Mouse (Mus musculus) bone marrow, adult 2 months (tissue): ENCODE measurements around the gene Omt2b. TPM values are rescaled to one million over a fixed set of nuclear protein-coding genes. Genes with fewer than 3 reads are reported as not detected.
A peak's percentile ranks its signal among the peaks of the same experiment; 100 is the strongest.
"Not testable (repeated sequence)": the region's sequence is repeated elsewhere in the genome, so short reads cannot be mapped to it uniquely, and the experiment has no call there.

ENCODE experiments used
- H3K27ac ChIP-seq: fragments of 200-500 bp; 2 replicates; pipeline ENCODE4 v1.5.1; 2012; ENCODE audit warnings: low read depth, mild to moderate bottlenecking, control low read depth, inconsistent platforms, low read length; ENCODE audit not compliant: control insufficient read depth, poor library complexity, insufficient read depth
- H3K4me1 ChIP-seq: fragments of 200-500 bp; 2 replicates; pipeline ENCODE4 v1.6.1; 2011; ENCODE audit warnings: low read length; ENCODE audit not compliant: control insufficient read depth, insufficient read depth
- H3K4me3 ChIP-seq: fragments of 200-500 bp; replicated peaks from 2 replicates; pipeline ENCODE3; 2011; ENCODE audit warnings: mild to moderate bottlenecking, low read depth, low read length, control low read depth; ENCODE audit not compliant: control insufficient read depth
- CTCF ChIP-seq: fragments of 200-500 bp; IDR thresholded peaks from 2 replicates; pipeline ENCODE4 v1.5.1; 2011; ENCODE audit warnings: low read length, control low read depth; ENCODE audit not compliant: control insufficient read depth, insufficient read depth
- POLR2A ChIP-seq: fragments of 200-500 bp; IDR thresholded peaks from 2 replicates; pipeline ENCODE4 v1.6.1; 2011; ENCODE audit warnings: low read depth, mild to moderate bottlenecking, control low read depth, low read length, borderline replicate concordance; ENCODE audit not compliant: control insufficient read depth
- WGBS: fragments of 180-500 bp; shearing (Covaris S2); methylation state at CpG from one replicate; pipeline ENCODE4 v1.1.7; 2018; 5-methylcytosine and 5-hydroxymethylcytosine counted together
- polyA plus RNA-seq: library from polyadenylated mRNA; stranded (reverse); fragments of >200 nt; gene quantifications from 2 replicates; pipeline ENCODE4 v1.2.4, GENCODE M21; 2011; ENCODE audit warnings: low replicate concordance; ENCODE audit not compliant: missing spikeins, insufficient read depth, insufficient read length

Gene Omt2b
- polyA plus RNA-seq: not detected in 2 replicates

- not testable (repeated sequence) for H3K4me1 ChIP-seq
- WGBS: 67% methylated on average over 1 of the region's 1 CpGs
Measured at GRCm38 (mm10) chr9:78327289-78327688, at the start of gene Omt2b. TSS of gene Omt2b (plus strand) at chr9:78327589.

GRCm38 (mm10) chr9:78282002-78282711 is 45.2 kb upstream of the Omt2b start:
- H3K4me1 ChIP-seq, H3K27ac ChIP-seq, H3K4me3 ChIP-seq: not testable (repeated sequence)
- WGBS: 79% methylated on average over 4 of the region's 4 CpGs

More at GRCm38 (mm10) chr9:78327289-78327688, at the start of gene Omt2b:
- not testable (repeated sequence) for H3K4me3 ChIP-seq, H3K27ac ChIP-seq

- WGBS: 50% methylated on average over 1 of the region's 1 CpGs
- not testable (repeated sequence) for H3K4me3 ChIP-seq, H3K27ac ChIP-seq
Measured at GRCm38 (mm10) chr9:78289063-78289462, 38.3 kb upstream of the Omt2b start.

GRCm38 (mm10) chr9:78289723-78290122 is 37.7 kb upstream of the Omt2b start, which contains the start of gene Gm10639:
TSS of gene Gm10639 (plus strand) at chr9:78289923.
- not testable (repeated sequence) for H3K4me3 ChIP-seq, H3K27ac ChIP-seq, H3K4me1 ChIP-seq
- 81% methylated on average over 3 of the region's 3 CpGs for WGBS

More at GRCm38 (mm10) chr9:78289063-78289462, 38.3 kb upstream of the Omt2b start:
- not testable (repeated sequence) for H3K4me1 ChIP-seq

- H3K27ac ChIP-seq, H3K4me3 ChIP-seq, H3K4me1 ChIP-seq: not testable (repeated sequence)
- WGBS: 88% methylated on average over 8 of the region's 8 CpGs
Measured at GRCm38 (mm10) chr9:78292462-78292861, 34.9 kb upstream of the Omt2b start.

GRCm38 (mm10) chr9:78293683-78294082 is 33.7 kb upstream of the Omt2b start:
- not testable (repeated sequence) for H3K4me3 ChIP-seq, H3K27ac ChIP-seq, H3K4me1 ChIP-seq
- WGBS: 56% methylated on average over 1 of the region's 1 CpGs

GRCm38 (mm10) chr9:78294781-78295180 is 32.6 kb upstream of the Omt2b start:
- H3K27ac ChIP-seq, H3K4me1 ChIP-seq, H3K4me3 ChIP-seq: not testable (repeated sequence)
- WGBS: 75% methylated on average over 7 of the region's 7 CpGs

GRCm38 (mm10) chr9:78296089-78296488 is 31.3 kb upstream of the Omt2b start:
- peak; percentile 63 for TF ChIP-seq CTCF
- WGBS: 15% methylated on average over 6 of the region's 6 CpGs
- not testable (repeated sequence) for H3K4me3 ChIP-seq, H3K4me1 ChIP-seq, H3K27ac ChIP-seq

GRCm38 (mm10) chr9:78298232-78298631 is 29.2 kb upstream of the Omt2b start:
- no peak overlapping the region for H3K27ac ChIP-seq
- TF ChIP-seq CTCF (no peak), POLR2A (no peak)
- 77% methylated on average over 1 of the region's 1 CpGs for WGBS
- no peaks in the 10 kb centered on the region for H3K4me1 ChIP-seq
- H3K4me3 ChIP-seq: no peak overlapping the region

- 43% methylated on average over 1 of the region's 1 CpGs for WGBS
- H3K4me1 ChIP-seq, H3K4me3 ChIP-seq, H3K27ac ChIP-seq: not testable (repeated sequence)
Measured at GRCm38 (mm10) chr9:78299143-78299542, 28.2 kb upstream of the Omt2b start.

GRCm38 (mm10) chr9:78308122-78308521 is 19.3 kb upstream of the Omt2b start:
- 72% methylated on average over 3 of the region's 3 CpGs for WGBS
- not testable (repeated sequence) for H3K4me1 ChIP-seq, H3K27ac ChIP-seq, H3K4me3 ChIP-seq
